Mouse (Mus musculus) adrenal gland, postnatal 14 days (tissue): ENCODE measurements at regions not wholly inside any gene's neighbourhood (a gene's known extent, or its start where the extent isn't known, plus 50 kb on each side); places are given as distances from the start of the nearest gene placed in this dataset.
A peak's percentile ranks its signal among the peaks of the same experiment; 100 is the strongest.

ENCODE experiments used
- DNase-seq: peaks from one replicate; pipeline ENCODE4 v3.0.0; 2021; ENCODE audit warnings: mixed read lengths

DNA sequence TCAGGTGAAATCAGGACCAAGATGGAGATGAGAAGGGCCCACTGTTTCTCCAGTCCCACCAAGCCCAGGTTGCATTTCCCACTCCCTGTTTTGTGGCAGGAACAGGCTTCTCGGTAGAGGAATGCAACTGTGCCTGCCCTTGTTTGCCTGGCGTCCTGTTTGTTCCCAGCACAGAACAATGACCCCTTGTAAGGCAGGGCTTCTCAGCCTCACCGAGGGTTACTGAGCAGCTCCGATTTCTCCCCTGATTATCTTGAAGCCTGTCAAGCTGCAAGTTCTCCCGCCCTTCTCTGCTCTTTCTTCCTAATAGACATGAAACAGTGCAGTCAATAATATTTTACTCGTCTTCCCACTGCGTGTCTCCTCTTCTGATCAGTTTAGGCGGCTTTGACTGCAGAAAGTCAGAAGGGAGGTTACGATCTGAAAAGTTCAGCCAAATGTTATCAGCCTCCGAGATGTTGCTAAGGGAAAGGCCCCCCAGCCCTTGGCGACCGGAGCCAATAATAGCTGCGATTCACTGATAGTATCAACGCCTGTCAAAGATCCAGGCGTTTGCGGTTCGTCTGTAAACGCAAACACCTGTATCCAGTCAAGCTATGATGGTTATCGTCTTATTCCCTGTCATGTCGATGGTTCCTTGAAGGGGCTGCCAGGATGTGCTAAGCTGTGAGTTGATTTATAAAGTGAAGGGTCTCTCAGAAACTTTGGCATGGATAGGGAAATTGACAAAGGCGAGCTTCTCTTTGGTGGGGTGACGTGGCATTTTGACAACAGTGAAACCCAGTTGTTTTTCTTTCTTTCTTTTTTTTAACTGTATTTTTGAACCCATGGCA is 287.7 kb upstream of the Zfp507 start:
- no peak for DNase-seq

DNA sequence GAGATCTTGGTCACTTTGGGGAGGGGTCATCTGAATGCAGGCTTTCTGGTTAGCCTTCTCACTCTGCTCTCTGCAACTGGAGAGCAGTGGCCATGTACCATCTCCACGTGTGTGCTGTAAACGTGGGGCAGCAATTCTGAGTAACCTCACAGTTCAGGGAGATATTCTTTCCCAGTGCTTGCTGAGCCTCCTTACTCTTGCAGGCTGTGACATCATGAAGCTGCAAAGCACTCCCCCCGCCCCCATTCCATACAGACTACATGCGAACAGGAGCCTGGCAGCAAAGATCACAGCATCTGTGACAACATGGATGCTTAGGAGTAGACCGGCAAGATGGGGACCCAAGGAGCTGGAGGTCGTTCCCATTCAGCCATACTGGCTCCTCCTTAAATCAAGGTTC is 284.8 kb upstream of the Zfp507 start:
- no peak for DNase-seq

- DNase-seq: no peak
Measured at GRCm38 (mm10) chr7:36078666-36079065, 275.9 kb upstream of the Zfp507 start.

DNA sequence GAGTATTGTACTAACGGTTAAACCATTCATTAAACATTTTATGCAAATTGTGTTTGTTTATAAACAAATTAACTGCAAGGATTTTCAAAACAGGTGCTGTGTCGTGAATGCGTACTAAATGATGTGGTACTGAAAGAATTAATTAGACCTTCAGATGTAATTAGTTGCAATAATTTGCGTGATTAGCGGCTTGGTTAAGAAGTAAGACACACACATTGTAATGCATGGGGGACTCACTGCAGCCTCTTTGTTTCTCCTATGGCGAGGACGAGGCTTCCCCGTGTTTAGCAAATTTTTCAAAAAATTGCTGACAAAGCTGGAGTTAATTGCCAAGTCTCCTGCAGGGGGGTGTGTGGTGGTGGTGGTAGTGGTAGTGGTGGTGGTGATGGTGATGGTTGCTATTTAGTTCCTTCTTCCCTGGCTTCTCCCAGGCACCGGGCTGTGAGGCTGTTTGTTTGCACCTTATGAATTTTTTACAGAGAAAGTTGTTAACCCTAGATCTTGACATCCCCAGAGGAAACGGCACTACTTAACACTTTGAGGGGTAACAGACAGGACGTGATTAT is 275.4 kb upstream of the Zfp507 start:
- no peak for DNase-seq

DNA sequence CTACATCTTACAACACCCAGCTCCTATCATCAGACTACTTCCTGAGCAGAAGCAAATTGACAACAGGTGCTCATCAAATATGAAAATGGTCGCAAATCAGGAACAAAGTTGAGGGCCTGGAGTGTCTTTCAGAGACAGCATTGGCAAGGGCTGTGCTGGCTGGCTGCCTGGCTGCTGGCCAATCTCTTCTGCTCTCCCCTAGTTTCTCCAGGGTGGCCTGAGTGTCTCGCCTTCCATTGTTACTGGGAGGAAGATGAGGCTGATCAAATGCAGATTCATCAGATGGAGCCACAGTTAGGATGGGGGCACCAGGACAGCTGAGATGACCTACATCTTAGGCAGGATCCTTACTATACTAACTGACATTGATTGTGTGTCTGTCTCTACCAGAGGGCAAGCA is 274.5 kb upstream of the Zfp507 start:
- DNase-seq: no peak

- no peak for DNase-seq
Measured at GRCm38 (mm10) chr7:36076021-36076441, 273.2 kb upstream of the Zfp507 start.

DNA sequence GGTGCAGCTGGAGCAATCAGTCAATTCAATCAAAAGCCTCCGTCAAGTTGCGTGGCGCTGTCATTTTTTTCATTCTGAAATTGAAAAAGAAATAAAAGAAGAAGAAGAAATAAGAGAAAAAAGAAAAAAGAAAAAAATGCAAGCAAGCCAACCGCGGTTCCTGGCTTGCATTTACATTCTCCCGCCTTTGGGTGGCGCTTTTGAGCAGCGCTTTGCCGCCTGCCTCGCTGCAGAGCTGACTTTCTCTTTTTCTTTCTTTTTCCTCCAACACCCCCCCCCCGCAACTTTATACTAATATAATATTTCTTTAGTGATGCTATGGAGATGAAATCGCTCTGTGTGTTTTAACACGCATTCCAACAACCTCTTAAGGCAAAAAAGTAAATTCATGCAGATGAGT is 269.0 kb upstream of the Zfp507 start:
- DNase-seq: peak; percentile 57

DNA sequence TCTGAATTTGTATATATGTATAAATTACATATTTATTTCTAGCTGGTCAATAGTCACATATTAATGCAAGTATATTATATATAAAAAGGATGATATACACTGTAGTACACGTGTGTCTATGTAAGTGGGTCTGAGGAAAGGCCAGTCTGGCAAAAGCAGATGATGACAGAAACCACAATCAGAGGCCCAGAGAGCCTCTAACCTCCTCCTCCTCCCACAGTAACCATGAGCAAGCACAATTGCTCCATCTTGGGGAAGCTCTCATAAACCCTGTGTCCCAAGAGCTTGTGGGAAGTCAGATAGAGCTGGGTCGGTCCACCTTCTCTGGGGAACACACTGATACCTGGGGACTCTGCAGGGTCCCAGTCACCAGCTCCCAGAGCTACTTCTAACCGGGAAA is 263.9 kb upstream of the Zfp507 start:
- no peak for DNase-seq

- DNase-seq: no peak
Measured at GRCm38 (mm10) chr7:36061679-36062078, 258.9 kb upstream of the Zfp507 start.

DNA sequence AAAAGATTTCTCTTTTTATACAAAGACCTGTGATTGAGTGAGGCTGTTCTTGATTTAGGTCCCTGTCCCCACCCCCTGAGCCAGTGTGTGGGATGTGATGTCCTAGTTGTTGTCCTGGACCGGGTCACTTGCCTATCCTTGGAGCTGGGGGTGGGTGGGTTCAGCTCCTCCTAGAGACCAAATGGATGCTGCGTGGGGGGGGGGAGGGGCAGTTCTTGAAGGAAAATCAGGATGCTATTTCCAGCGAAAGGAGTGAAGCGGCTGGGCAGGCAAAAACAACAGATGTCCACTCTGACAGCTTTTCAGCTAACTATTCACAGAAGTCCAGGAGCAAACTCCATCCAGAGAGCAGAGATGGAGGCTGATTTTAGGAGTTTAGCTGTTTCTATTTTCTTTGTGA is 257.6 kb upstream of the Zfp507 start:
- no peak for DNase-seq

DNA sequence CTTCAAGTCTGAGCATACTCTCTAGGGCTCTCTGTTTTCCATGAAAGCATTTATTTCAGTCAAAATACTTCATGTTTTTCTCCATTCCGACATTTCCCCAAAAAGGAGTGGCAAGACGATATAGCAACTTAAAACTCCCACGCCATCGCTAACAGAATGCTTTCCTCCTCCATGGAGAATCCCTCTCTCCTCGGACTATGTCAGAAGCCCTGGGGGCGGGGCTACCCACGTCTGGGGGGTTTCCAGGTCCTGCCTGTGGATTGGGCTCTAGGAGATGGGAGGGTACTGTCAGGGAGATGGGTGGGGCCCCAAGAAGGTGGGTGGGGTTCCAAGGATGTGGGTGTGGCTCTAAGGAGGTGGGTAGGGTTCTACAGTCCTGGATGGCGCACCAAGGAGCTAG is 243.2 kb upstream of the Zfp507 start:
- no peak for DNase-seq

DNA sequence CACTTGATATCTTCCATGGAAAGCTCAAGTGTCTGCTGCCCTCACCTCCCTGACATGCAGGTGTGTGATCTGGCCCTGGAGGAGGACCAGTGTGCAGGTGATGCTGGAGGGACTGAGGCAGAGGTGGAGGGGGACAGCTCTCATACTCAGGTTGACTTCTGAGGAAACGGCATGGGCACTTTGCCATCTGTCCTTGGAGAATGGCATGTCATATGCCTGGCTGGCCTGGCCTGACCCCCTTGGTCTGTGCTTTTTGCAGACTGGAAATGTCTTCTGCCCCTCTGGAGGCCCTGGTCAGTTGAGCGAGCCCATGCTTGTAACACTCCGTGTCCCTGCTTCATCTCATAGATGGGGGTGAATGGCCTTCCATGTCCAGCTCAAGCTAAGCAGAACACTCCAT is 229.1 kb upstream of the Zfp507 start:
- DNase-seq: no peak

GRCm38 (mm10) chr7:36023015-36023414 is 220.2 kb upstream of the Zfp507 start:
- no peak for DNase-seq

- DNase-seq: no peak
Measured at GRCm38 (mm10) chr7:36022489-36022888, 219.7 kb upstream of the Zfp507 start.

GRCm38 (mm10) chr7:36016926-36017753 is 214.3 kb upstream of the Zfp507 start:
- DNase-seq: no peak

DNA sequence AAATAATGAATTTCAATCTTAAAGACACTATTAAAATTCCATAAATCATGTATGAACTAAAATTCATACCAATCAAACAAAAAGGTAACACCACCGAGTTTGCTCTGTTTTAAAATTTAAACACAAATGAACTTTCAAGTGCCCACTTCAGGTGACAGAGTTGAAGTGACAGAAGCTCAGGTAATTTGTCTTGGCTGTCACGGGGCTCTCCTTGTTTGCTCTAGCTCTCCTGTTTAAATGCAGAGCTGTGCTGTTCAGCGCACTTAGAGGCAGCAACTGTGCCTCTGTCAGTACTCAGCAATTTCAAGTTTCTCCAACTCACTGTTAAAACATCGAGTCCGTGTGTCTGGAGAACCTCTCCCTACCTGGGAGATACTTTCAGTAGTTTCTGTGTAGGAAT is 193.8 kb upstream of the Zfp507 start:
- no peak for DNase-seq

GRCm38 (mm10) chr7:35992511-35992910 is 189.7 kb upstream of the Zfp507 start:
- DNase-seq: no peak

GRCm38 (mm10) chr7:35991141-35991540 is 188.3 kb upstream of the Zfp507 start:
- no peak for DNase-seq

DNA sequence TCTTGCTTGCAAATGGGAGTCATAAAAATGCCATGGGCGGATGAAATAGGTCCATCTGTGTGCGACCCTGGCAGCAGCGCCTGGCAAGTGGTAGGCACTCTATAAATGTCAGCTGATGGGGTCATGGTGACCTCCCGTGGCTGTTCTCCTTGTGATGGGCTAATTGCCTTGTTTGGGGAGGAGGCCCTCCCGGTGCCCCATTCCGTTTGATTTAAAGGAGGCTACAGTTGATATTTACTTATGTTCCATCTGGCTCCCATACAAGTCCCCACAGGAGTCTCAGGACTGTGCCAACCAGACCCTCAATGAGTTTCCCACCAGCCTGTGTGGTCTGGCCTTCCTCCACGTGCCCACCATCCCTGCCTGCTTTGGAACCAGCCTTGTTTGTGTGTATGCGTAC is 186.7 kb upstream of the Zfp507 start:
- DNase-seq: no peak

DNA sequence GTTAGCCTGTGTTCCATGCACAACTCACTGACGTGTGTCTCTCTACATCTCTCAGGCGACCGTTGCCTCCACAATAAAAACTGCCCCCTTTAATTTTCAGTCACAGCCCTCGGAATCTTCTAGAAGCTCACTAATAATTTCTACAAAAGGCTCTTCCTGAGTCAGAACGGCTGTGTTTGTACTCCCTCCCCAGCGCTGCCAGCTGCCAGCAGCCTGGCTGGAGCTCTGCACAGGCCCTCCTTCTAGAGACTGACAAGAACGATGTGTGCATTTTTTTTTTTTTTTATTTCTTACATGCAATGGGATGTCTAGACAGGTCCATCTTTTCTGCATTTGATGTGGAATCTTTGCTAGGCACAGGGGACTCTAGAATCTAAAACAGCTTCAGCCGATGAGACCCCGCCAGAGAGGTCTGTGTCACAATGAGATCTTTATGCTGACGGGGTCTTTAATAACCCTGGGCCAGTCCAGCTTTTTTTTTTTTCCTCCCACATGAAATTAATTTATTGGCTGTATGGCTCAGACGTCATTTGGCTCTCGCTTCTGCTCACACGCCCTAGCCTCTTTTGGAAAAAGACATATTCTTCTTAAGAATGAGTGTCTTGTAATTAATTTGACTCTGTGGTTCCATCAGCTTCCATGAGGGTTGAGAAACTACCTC is 185.8 kb upstream of the Zfp507 start:
- no peak for DNase-seq

DNA sequence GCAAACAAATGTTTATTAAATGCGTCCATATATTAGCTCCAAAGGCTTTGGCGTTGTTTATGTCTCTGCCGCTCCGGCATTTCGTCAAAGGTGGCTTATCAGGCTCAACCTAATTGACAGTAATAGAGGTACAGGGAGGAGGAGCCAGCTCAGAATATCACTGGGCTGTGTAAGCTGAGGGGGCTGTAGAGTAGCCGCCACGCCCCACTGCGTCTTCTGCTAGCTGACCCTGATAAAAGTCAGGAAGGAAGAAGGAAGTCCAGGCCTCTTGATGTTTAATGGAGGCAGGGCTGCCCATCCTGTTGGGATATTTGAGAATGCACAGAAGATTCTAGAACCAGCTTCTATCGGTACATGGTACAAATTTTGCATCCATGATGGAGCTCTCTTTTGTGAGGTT is 175.2 kb upstream of the Zfp507 start:
- DNase-seq: no peak

- no peak for DNase-seq
Measured at GRCm38 (mm10) chr7:35958731-35959130, 155.9 kb upstream of the Zfp507 start.

DNA sequence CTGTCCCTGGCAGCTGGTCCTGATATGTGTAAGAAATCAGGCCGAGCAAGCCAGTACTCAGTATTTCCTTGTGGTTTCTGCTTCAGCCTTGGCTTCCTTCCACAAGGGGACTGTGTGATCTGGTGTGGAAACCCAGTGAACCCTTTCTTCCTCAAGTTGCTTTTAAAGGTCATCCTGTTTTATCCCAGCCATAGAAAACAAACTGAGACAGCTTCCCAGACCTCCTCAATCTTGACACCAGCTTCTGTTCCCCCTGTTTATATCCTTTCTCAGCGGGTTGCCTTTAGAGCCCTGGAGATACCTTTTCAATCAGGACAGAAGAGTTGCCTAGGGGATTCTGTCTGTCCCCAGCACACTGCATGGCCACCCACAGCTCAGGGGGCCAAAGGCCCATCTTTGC is 155.2 kb upstream of the Zfp507 start:
- no peak for DNase-seq
